Mouse (Mus musculus): ENCODE results near the gene Icam2. TPM values are rescaled to one million over a fixed set of nuclear protein-coding genes. Genes with fewer than 3 reads are reported as not detected.

The Icam2 gene
- polyA plus RNA-seq (2015; fragmentation: Nextera tagmentation; extraction: Ambion mirVana) = 11.7 and 13.7 TPM in 2 replicates

DNA sequence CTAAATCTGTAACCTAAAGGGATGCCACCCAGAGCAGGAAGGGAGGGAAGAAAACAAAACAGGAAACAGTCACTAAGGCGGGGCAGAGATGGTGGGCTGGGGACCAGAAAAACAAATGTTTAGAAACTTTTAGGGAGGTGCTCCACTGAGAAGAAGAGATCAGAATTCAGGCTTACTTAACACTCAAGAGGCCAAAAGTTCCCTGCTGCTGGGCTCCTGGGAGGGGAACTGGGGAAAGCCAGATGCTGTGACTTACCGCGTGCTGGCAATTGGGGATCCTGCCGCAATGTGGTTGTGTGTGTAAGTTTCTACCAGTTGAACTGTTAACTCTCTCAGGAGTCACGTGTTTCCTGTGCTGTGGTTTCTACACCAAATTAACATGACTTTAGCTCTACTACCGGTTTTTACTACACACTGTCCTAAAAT is at the start of gene Icam2:
Gene Icam2, minus strand, starts transcription at position 285 of the 426 bp plus-strand sequence.

GRCm38 (mm10) chr11:106365366-106365765 is 22.5 kb downstream of the Icam2 start, which contains the start of gene Prr29:
Gene Prr29, plus strand, starts transcription at chr11:106365472.

DNA sequence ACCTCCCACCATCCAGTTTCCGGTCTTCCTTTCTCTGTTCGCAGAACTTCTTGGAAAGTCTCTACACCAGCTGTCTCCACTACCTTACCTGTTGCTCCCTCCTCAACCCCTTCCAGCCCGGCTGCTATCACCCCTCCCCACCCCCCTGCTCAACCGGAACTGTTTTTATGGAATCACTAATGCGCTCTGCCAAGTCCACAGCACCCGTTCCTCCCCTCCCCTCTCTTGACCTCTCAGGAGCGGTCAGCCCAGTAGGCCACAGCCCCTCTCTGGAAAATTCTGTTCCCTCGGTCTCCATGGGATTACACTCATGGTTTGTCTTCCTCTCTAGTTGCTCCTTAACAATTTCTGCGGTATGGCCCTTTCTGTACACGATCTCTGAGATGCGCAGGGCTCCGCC is 34.7 kb downstream of the Icam2 start, which contains the start of gene Scn4a:
Gene Scn4a, minus strand, starts transcription at position 101 of the 400 bp plus-strand sequence.

Other genes starting within 250 kb of the Icam2 start
- not detected in 2 replicates for gene Gm10840, start 227.2 kb downstream of the Icam2 start, polyA plus RNA-seq (2015; fragmentation: Nextera tagmentation; extraction: Ambion mirVana)
- 104 and 107 TPM in 2 replicates for gene Limd2, start 227.2 kb downstream of the Icam2 start, polyA plus RNA-seq (2015; fragmentation: Nextera tagmentation; extraction: Ambion mirVana)
- 24.1 and 24.5 TPM in 2 replicates for gene Strada, start 185.9 kb downstream of the Icam2 start, polyA plus RNA-seq (2015; fragmentation: Nextera tagmentation; extraction: Ambion mirVana)
- 73.1 and 80.1 TPM in 2 replicates for gene Ccdc47, start 171.7 kb downstream of the Icam2 start, polyA plus RNA-seq (2015; fragmentation: Nextera tagmentation; extraction: Ambion mirVana)
- 52.9 and 54.4 TPM in 2 replicates for gene Ddx42, start 171.1 kb downstream of the Icam2 start, polyA plus RNA-seq (2015; fragmentation: Nextera tagmentation; extraction: Ambion mirVana)
- 26.2 and 28.3 TPM in 2 replicates for gene Ftsj3, start 132.0 kb downstream of the Icam2 start, polyA plus RNA-seq (2015; fragmentation: Nextera tagmentation; extraction: Ambion mirVana)
- gene Psmc5, start 131.9 kb downstream of the Icam2 start, polyA plus RNA-seq (2015; fragmentation: Nextera tagmentation; extraction: Ambion mirVana) = 291 and 312 TPM in 2 replicates
- gene Smarcd2, start 115.1 kb downstream of the Icam2 start, polyA plus RNA-seq (2015; fragmentation: Nextera tagmentation; extraction: Ambion mirVana) = 10.6 and 12.2 TPM in 2 replicates
- 0.14 TPM in 1 of 2 replicates, not detected in the other for gene Tcam1, start 111.4 kb downstream of the Icam2 start, polyA plus RNA-seq (2015; fragmentation: Nextera tagmentation; extraction: Ambion mirVana)
- gene Gh, start 86.2 kb downstream of the Icam2 start, polyA plus RNA-seq (2015; fragmentation: Nextera tagmentation; extraction: Ambion mirVana) = not detected in 2 replicates
- gene Cd79b, start 73.3 kb downstream of the Icam2 start, polyA plus RNA-seq (2015; fragmentation: Nextera tagmentation; extraction: Ambion mirVana) = 1.5 TPM in 2 replicates
- gene Scn4a, start 34.8 kb downstream of the Icam2 start, polyA plus RNA-seq (2015; fragmentation: Nextera tagmentation; extraction: Ambion mirVana) = 0.04 TPM in 1 of 2 replicates, not detected in the other
- gene Prr29, start 22.6 kb downstream of the Icam2 start, polyA plus RNA-seq (2015; fragmentation: Nextera tagmentation; extraction: Ambion mirVana) = 0.42 TPM in 1 of 2 replicates, not detected in the other
- gene Ern1, start 99.8 kb upstream of the Icam2 start, polyA plus RNA-seq (2015; fragmentation: Nextera tagmentation; extraction: Ambion mirVana) = 2.3 and 3.3 TPM in 2 replicates
- 31.1 and 34.2 TPM in 2 replicates for gene Tex2, start 225.3 kb upstream of the Icam2 start, polyA plus RNA-seq (2015; fragmentation: Nextera tagmentation; extraction: Ambion mirVana)